Mouse (Mus musculus): ENCODE results near the gene Myo1h.

Gene Myo1h

DNA sequence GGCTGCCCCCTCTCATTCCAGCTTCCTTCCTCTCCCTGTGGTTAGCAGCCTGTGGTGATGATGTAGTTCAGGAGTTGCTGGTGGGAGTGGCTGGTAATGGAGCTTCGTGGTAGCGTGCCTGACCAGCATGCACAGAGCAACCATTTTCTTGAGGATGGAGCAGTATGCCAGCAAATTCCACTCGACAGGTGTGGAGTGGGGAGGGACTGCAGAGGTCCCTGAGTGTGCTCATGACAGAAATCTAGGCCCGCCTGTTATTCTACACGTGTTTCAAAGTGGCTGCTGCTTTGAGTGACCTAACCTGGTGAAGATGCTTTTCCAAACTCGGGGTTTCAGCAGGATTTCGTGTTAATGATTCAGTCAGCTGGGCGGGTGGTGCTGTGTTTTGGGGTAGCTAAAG, 95.5 kb downstream of the Myo1h start:
- DNase-seq (ENCODE audit: low spot score in 2 of 2), result no peak

DNA sequence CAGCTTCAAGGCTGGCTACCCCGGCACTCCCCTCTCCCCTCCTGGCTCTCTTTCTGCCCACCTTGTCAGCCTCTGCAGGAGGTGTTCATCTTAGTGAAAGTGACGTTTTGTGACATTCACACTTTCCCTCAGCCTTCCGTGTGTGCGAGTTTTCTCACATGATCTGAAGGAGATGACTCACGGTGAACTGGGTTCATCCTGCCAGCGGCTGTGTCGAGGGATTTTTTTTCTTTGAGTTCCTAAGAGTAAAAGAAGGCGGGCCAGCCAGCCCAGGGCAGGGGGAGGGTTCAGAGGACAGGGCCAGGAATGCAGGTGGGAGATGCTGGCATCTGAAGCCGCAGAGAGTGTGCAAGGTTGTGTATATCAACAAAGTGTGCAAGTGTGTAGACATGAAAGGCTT, 104.2 kb downstream of the Myo1h start:
- DNase-seq (ENCODE audit: low spot score in 2 of 2), result no peak

DNA sequence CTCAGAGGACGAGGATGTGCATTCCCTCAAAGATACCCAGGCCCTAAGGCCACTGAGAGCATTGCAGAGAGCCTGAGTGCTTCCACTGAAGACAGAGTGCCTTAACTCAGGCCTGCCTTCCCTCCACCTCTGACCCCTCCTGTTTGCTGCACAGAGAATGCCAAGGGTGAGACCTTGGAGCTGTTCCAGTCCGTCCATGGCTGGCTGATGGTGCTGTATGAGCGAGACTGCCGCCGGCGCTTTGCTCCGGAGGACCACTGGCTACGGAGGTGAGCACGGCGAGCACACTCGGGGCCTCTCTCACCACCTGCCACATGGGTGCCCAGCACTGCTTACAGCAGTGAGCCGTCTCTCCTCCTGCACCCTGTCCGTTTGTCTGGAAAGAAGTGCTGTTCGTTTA, 117.6 kb downstream of the Myo1h start:
- DNase-seq (ENCODE audit: low spot score in 2 of 2), result no peak

DNA sequence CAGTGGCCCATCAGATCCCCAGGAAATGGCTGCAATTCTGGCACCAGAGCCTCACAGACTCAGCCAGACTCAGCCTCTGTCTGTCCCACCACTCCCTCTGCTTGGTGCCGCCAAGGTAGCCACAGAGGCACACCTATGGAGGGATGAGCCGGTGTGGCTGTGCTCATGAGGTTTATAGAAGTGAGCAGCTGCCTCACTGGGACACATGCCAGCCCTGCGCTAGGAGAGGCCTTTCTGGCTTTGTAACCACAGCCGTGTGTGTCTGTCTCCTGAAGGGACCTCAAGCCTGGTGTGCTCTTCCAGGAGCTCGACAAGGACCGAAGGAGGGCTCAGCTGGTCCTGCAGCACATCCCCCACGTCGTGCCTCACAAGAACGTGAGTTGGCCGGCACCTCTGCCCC, 118.3 kb downstream of the Myo1h start:
- DNase-seq (ENCODE audit: low spot score in 2 of 2), result no peak

DNA sequence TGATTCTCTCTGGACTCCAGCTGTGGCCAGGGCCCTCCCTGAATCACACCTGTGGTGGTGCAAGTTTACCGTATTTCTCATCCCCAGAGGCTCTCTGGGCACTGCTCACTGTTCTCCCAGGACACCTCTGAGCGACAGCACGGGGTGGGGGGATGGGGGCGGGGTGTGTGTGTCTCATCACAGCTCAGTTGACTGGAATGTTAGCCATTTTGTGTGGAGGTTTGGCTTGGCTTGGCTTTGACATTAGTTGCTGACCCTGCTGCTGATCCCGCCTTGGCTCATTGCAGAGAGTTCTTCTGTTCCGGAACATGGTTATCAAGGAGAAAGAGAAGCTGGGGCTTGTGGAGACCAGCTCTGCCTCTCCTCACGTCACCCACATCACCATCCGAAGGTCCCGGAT, 118.8 kb downstream of the Myo1h start:
- DNase-seq (ENCODE audit: low spot score in 2 of 2), result no peak

DNA sequence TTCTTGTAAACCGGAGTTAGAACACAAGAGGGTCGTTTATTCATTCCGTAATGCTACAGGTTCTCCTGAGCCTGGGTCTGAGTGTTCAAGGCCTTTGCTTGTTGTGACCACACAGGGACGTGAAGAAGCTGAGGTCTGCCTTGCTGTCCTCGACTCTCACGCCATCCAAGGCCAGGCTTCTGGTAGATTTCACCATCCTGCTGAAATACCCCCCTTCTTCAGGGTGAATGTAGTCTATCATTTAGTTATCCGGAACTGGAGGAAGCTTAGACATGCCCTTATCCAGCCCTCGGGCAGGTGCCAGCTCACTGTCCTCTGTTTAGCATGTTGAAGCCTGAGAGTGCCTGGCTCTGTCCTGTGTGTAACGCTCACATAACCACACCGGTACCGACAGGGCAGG, 119.9 kb downstream of the Myo1h start:
- DNase-seq (ENCODE audit: low spot score in 2 of 2), result no peak

DNA sequence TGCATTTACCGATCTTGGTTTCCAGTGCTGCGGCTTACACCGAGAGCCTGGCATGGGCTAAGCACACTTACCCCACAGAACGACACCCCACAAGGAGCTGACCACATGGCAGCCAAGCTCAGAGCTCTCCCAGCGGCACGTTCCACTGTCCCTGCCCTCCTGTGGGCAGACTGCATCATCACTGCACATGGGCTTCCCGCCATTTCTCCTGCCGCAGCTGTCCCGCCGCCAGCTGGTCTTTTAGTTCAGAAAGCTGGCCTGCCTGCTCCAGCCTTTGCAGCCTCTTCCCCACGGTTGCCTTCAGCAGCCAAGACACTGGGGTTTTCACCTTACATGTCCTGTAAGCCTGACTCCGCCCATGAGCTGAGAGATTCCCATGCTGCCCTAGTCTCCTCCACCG, 121.5 kb downstream of the Myo1h start:
- no peak for DNase-seq (ENCODE audit: low spot score in 2 of 2)

DNA sequence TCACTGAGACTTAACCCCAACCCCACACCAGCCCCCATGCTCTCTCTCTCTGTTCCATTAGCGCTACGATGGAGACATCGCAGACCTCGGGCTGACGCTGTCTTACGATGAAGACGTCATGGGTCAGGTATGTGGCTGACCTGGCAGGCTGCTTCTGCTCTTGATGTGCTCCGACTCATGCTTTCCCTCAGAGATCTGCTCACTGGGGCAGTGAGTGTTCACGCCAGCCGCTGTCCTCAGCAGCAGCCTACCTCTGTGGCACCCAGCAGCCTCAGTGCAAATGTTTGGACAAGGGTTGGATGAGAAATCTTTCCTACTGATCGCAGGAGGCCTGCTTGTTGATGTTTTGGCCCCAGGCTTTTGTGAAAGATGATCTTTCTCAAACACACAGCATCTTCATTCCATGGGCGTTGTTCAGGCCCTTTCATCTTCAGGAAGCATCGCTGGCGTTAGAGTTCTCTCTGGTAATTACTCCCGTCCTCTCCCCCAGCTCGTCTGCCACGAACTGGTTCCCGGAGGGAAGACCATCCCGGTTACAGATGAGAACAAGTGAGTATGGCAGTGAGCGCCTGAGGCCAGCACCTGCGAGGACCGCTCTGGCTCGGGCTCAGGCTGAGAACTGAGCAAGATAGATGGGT, 123.5 kb downstream of the Myo1h start:
- no peak for DNase-seq (ENCODE audit: low spot score in 2 of 2)

DNA sequence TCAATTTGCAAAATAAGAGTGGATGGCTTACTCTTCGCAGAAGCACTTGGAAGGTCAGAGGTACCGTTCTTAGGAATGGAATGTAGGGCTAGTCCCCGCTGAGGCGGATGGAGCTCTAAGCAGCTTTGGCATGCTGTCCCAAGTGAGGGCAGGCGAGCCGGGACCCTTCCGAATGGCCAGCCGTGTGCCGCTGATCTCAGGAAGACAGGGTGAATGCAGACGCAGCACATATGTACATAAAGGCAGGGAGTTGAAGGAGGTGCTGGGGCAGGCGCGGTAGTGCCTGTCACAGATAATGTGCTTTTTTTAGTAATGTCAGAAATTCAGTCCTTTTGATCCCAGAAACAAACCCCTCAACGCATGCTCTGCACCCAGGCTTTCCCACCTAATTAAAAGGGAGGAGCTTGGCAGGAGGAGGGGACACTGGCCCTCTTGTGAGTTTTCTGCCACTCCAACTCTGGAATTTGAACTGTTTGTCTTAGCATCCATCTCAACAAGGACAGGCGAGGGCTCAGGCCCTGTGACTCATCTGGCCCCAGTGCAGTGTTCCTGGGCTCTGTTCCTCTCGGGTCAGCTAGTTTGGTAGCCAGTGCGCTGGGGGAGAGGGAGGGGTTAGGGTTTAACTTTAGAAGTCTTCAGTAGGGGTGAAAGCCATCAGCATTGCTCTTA, 124.2 kb downstream of the Myo1h start:
- no peak for DNase-seq (ENCODE audit: low spot score in 2 of 2)
